Mouse (Mus musculus) heart, postnatal 0 days (tissue): Measurements from ENCODE around the gene Csnk1g2.

ENCODE experiments used
- CTCF ChIP-seq: IDR thresholded peaks from 2 replicates; pipeline ENCODE4 v1.5.1; 2016; ENCODE audit warnings: antibody characterized with exemption, control low read depth, low read depth
- EP300 ChIP-seq: IDR thresholded peaks from 2 replicates; pipeline ENCODE4 v1.6.1; 2016; ENCODE audit warnings: antibody characterized with exemption, low read depth

DNA sequence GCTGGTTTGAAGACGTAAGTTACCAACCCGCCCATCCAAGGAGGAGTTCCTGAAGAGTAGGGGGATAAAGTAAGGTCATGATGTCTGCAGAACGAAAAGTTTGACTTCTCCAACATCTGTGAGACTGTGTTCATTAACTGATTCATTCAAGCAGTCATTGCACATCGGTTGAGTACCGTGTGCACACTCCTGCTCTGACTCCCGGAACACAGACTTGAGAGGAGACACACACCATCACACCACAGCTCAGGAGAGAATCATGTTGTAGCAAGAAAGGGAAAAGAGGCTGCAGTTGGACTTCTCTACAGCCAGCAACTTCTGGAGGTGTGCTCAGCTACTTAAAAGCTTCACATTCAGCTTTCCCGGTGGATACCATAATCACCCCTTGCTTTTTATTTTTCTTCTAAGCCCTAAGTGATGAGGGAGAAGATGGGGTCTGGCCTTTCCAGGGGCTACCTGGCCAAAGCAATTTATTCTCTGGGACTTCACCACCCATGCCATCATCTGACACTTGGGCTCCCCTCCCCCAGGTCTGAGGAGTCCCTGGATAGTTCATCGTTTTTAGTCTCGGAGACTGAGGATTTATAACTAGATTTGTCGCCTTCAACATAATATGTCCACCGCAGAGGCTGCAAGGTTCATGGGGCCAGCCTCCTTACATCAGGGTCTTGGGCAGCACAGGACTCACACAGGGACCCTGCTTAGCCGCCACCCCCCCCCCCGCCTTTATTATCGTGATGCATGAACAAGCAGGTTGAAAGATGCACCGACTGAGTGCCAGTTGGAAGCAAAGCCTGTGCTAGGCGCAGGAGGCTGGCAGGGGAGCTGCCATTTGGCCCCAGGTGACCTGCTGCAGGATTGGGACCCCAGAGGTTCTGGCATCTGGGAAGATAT, 1.6 kb upstream of the Csnk1g2 start:
- TF ChIP-seq CTCF (no peak), EP300 (no peak)
